Mouse (Mus musculus): ENCODE data around the gene Pdpr. TPM values are rescaled to one million over a fixed set of nuclear protein-coding genes. Genes with fewer than 3 reads are reported as not detected.
"Not testable (repeated sequence)": the region's sequence is repeated elsewhere in the genome, so short reads cannot be mapped to it uniquely, and the experiment has no call there.

Pdpr gene
- polyA plus RNA-seq, 1 experiment from 2014 or later: 3.3 TPM

- Histone ChIP-seq H3K4me1 (ENCODE audit: insufficient read depth) (peaks cover 14% of the 10 kb centered on the region), H3K27me3 (ENCODE audit: insufficient read depth, low read length) (no peaks in the 10 kb centered on the region), H3K4me2 (ENCODE audit: low read depth, low read length) (no peak overlapping the region), H3K36me3 (replicated peaks; ENCODE audit: insufficient read depth, low read length) (no peaks in the 10 kb centered on the region), H3K9ac (replicated peaks) (no peak overlapping the region), H3K9me3 (ENCODE audit: low read length) (no peaks in the 10 kb centered on the region), H3K4me3 (ENCODE audit: low read depth, low read length) (no peak overlapping the region), H3K27ac (ENCODE audit: low read depth) (no peak overlapping the region)
- DNase-seq (no peak), ATAC-seq (no peak)
- no peak for TF ChIP-seq CTCF (IDR thresholded peaks at IDR 0.05; ENCODE audit: low read depth)
- no peak for TF ChIP-seq EP300 (IDR thresholded peaks at IDR 0.05; ENCODE audit: low read depth)
- WGBS (ENCODE audit: insufficient replicate concordance): 52% methylated on average over 4 of the region's 4 CpGs
Measured at GRCm38 (mm10) chr8:111066308-111066707, 28.1 kb upstream of the Pdpr start.

DNA sequence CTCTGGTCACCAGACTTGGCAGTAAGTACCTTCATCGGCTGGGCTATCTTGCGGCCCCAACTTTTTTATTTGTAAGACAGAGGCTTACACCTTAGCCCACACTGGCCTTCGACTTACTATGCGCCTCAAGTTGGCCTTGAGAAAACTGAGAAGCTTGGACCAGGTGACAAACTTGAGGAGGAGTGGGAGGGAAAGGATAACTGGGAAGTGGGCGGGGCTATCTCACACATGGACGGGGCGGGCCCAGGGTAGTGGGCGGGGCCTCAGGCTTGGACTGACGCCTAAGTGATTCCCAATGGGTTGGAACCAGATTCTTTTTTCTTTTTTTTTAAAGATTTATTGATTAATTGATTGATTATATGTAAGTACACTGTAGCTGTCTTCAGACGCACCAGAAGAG lies 27.0 kb upstream of the Pdpr start:
- peaks cover 4% of the 10 kb centered on the region; the same call in 1 of the 2 replicates for H3K4me1 ChIP-seq (ENCODE audit: insufficient read depth)
- no peaks in the 10 kb centered on the region for H3K27me3 ChIP-seq (ENCODE audit: insufficient read depth, low read length)
- no peak overlapping the region for H3K4me2 ChIP-seq (ENCODE audit: low read depth, low read length)
- ATAC-seq (no peak), DNase-seq (peak; percentile 56)
- H3K27ac ChIP-seq (ENCODE audit: low read depth): no peak overlapping the region
- 36% methylated on average over 10 of the region's 10 CpGs for WGBS (ENCODE audit: insufficient replicate concordance)
- H3K9me3 ChIP-seq (ENCODE audit: low read length): no peaks in the 10 kb centered on the region
- no peak for TF ChIP-seq EP300 (IDR thresholded peaks at IDR 0.05; ENCODE audit: low read depth)
- TF ChIP-seq CTCF (IDR thresholded peaks at IDR 0.05; ENCODE audit: low read depth): no peak
- H3K9ac ChIP-seq (replicated peaks): no peak overlapping the region
- no peaks in the 10 kb centered on the region for H3K36me3 ChIP-seq (replicated peaks; ENCODE audit: insufficient read depth, low read length)
- H3K4me3 ChIP-seq (ENCODE audit: low read depth, low read length): no peak overlapping the region

- H3K4me2 ChIP-seq (ENCODE audit: low read depth, low read length); H3K36me3 ChIP-seq (replicated peaks; ENCODE audit: insufficient read depth, low read length); H3K4me3 ChIP-seq (ENCODE audit: low read depth, low read length); H3K27me3 ChIP-seq (ENCODE audit: insufficient read depth, low read length); DNase-seq; H3K4me1 ChIP-seq (ENCODE audit: insufficient read depth); H3K9ac ChIP-seq (replicated peaks); H3K9me3 ChIP-seq (ENCODE audit: low read length); H3K27ac ChIP-seq (ENCODE audit: low read depth); ATAC-seq: not testable (repeated sequence)
- WGBS (ENCODE audit: insufficient replicate concordance): 74% methylated on average over 9 of the region's 9 CpGs
Measured at GRCm38 (mm10) chr8:111068660-111069059, 25.8 kb upstream of the Pdpr start.

GRCm38 (mm10) chr8:111075926-111076325 lies 18.5 kb upstream of the Pdpr start:
- DNase-seq (no peak), ATAC-seq (no peak)
- WGBS (ENCODE audit: insufficient replicate concordance): 83% methylated on average over 3 of the region's 3 CpGs
- no peak overlapping the region for H3K4me3 ChIP-seq (ENCODE audit: low read depth, low read length)
- H3K9ac ChIP-seq (replicated peaks): no peak overlapping the region
- TF ChIP-seq EP300 (IDR thresholded peaks at IDR 0.05; ENCODE audit: low read depth): no peak
- TF ChIP-seq CTCF (IDR thresholded peaks at IDR 0.05; ENCODE audit: low read depth): no peak
- no peaks in the 10 kb centered on the region for H3K9me3 ChIP-seq (ENCODE audit: low read length)
- no peak overlapping the region for H3K27ac ChIP-seq (ENCODE audit: low read depth)
- H3K4me1 ChIP-seq (ENCODE audit: insufficient read depth): no peaks in the 10 kb centered on the region
- H3K36me3 ChIP-seq (replicated peaks; ENCODE audit: insufficient read depth, low read length): no peaks in the 10 kb centered on the region
- no peaks in the 10 kb centered on the region for H3K27me3 ChIP-seq (ENCODE audit: insufficient read depth, low read length)
- no peak overlapping the region for H3K4me2 ChIP-seq (ENCODE audit: low read depth, low read length)

- TF ChIP-seq CTCF (IDR thresholded peaks at IDR 0.05; ENCODE audit: low read depth) (no peak), EP300 (IDR thresholded peaks at IDR 0.05; ENCODE audit: low read depth) (no peak)
- Histone ChIP-seq H3K36me3 (replicated peaks; ENCODE audit: insufficient read depth, low read length) (no peaks in the 10 kb centered on the region), H3K4me3 (ENCODE audit: low read depth, low read length) (no peak overlapping the region), H3K4me1 (ENCODE audit: insufficient read depth) (no peaks in the 10 kb centered on the region), H3K27me3 (ENCODE audit: insufficient read depth, low read length) (no peaks in the 10 kb centered on the region), H3K9me3 (ENCODE audit: low read length) (no peaks in the 10 kb centered on the region), H3K4me2 (ENCODE audit: low read depth, low read length) (no peak overlapping the region), H3K27ac (ENCODE audit: low read depth) (no peak overlapping the region), H3K9ac (replicated peaks) (no peak overlapping the region)
- WGBS (ENCODE audit: insufficient replicate concordance): 50% methylated on average over 5 of the region's 5 CpGs
- ATAC-seq (peak; percentile 43; the same call in 1 of the 2 replicates), DNase-seq (no peak)
Measured at GRCm38 (mm10) chr8:111079461-111079860, 15.0 kb upstream of the Pdpr start.

GRCm38 (mm10) chr8:111079861-111080271 lies 14.6 kb upstream of the Pdpr start:
- DNase-seq (peak; percentile 32), ATAC-seq (peak; percentile 59)

More at GRCm38 (mm10) chr8:111079861-111080271, 14.6 kb upstream of the Pdpr start:
- no peak overlapping the region for H3K9ac ChIP-seq (replicated peaks)
- no peaks in the 10 kb centered on the region for H3K36me3 ChIP-seq (replicated peaks; ENCODE audit: insufficient read depth, low read length)
- no peaks in the 10 kb centered on the region for H3K27me3 ChIP-seq (ENCODE audit: insufficient read depth, low read length)
- H3K4me3 ChIP-seq (ENCODE audit: low read depth, low read length): no peak overlapping the region
- WGBS (ENCODE audit: insufficient replicate concordance): 36% methylated on average over 6 of the region's 6 CpGs
- H3K4me2 ChIP-seq (ENCODE audit: low read depth, low read length): no peak overlapping the region
- no peaks in the 10 kb centered on the region for H3K9me3 ChIP-seq (ENCODE audit: low read length)
- no peak overlapping the region for H3K27ac ChIP-seq (ENCODE audit: low read depth)
- no peaks in the 10 kb centered on the region for H3K4me1 ChIP-seq (ENCODE audit: insufficient read depth)
- TF ChIP-seq EP300 (IDR thresholded peaks at IDR 0.05; ENCODE audit: low read depth): no peak
- TF ChIP-seq CTCF (IDR thresholded peaks at IDR 0.05; ENCODE audit: low read depth): peak; percentile 64

Measured in liver, postnatal 0 days (tissue).